Mouse (Mus musculus) telencephalon, adult 2 months (tissue): ENCODE measurements at regions not wholly inside any gene's neighbourhood (a gene's known extent, or its start where the extent isn't known, plus 50 kb on each side); places are given as distances from the start of the nearest gene placed in this dataset.

Experiments used
- DNase-seq: peaks from one replicate; pipeline ENCODE4 v3.0.0-alpha.2; 2011; ENCODE audit warnings: low read depth, low spot score

DNA sequence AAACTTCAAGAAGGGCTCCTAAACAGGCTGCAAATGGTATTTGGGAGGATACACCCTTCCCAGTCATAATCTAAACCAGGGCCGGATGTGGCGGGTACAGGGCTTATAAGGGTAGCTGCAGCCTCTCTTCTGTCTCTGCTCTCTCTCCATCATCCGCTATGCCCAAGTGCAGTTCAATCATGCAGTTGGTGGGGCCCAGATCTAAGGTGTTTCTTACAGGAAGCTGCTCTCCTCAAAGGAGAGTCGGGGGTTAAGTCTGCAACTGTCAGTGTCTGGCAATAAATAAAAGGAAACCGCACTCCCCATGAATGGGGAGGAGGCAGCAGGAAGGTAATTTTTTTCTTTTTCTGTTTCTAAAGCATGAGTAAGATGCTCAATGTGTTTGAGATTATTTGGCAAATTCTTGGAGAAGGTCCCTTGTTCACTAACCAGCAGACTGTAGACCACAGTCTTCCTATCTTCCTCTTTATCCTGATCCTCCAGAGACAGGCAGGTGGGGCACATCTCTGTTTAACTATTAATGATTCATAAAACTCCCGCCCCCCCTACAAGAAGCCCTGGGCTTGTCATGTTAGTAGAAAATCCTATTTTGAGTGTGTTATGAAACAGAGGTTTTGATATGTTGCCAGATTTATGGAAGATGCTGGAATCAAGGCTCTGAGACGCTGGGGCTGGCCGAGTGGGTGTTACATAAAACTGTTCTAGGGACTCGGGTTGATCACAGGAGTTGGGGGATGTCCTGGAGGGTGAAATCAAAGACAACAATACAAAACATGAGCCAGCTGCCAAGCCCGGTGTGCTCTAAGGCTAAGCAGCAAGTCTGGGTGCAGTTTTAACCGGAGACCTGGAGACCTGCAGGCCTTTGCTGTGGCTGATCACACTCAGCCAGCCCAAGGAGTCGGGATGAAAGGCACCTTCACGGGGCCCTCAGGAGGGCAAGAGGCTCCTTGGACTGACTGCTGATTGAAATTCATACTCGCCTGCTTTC lies 69.3 kb upstream of the Irf2bp2 start:
- no peak for DNase-seq

DNA sequence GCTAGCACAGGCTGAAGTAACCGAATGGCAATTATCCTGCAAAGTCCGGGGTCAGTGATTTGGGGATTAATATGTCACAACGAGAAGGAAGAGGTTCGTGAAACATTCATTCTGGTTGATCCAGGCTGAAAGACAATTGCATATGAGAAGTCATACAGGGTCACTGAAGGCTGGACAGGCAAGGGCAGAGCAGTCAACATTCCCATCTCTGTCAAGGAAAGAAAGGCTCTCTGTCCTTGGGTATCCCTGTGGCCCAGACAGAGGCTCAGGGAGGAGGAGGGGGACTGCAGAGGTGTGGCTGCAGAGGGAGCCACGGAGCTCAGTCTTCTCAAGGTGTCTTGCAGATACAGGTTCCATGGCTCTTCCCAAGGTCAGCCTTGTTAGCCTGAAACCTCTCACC lies 68.4 kb upstream of the Irf2bp2 start:
- no peak for DNase-seq

DNA sequence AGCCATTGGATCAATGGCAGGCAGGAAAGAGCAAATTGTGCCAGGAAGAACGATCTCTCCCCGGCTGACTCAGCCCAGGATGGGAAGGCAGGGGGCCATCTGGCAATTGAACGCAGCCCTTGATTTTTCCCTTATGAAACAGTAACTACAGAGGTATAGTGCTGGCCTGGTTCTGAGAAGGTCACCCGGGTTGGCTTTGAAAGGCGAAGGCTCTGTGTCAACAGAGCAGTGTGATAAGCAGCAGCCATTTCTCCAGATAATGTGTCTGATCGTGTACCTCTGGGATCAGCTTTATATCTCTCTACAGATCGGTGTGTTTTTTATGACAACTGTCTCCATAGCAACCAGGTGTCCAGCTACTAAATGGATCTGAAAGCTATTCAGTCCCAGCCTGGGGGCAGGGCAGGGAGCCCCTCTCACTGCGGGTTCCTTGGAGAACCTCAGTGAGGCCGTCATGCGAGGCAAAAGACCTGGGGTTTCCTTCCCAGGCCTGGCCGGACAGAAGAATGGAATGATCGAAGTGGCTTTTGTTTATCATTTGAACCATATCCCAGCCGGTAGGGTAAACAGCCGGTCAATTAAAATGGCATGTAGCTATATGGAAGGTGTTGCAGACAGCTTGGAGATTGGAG lies 67.8 kb upstream of the Irf2bp2 start:
- DNase-seq, result no peak

DNA sequence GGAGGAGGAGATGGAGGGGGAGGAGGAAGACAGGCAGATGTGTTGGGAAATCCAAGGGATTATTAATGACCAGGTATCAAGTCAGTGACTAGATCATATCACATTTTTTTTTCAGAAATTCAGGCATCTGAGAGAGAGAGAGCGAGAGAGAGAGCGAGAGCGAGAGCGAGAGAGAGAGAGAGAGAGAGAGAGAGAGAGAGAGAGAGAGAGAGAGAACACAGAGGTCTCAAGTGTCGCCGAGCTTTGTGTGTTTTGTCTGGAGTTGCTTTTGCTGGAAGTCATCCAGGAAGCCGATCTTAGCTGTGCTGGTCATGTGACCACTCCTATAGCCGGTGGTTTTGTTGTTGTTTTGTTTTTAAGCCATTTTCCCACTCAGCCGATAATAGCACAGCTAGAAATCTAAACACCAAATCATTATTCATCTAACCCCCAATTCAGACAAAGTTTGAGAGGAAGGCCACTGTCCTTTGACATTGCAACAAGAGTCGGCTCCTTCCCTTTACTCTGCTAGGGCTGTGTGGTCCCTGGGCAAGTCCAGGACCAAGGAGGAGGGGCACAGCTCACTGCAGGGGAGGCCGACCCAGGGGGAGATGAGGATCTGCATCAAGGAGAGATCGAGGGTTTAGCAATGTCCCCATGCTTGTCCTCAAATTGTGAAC lies 67.0 kb upstream of the Irf2bp2 start:
- no peak for DNase-seq

DNA sequence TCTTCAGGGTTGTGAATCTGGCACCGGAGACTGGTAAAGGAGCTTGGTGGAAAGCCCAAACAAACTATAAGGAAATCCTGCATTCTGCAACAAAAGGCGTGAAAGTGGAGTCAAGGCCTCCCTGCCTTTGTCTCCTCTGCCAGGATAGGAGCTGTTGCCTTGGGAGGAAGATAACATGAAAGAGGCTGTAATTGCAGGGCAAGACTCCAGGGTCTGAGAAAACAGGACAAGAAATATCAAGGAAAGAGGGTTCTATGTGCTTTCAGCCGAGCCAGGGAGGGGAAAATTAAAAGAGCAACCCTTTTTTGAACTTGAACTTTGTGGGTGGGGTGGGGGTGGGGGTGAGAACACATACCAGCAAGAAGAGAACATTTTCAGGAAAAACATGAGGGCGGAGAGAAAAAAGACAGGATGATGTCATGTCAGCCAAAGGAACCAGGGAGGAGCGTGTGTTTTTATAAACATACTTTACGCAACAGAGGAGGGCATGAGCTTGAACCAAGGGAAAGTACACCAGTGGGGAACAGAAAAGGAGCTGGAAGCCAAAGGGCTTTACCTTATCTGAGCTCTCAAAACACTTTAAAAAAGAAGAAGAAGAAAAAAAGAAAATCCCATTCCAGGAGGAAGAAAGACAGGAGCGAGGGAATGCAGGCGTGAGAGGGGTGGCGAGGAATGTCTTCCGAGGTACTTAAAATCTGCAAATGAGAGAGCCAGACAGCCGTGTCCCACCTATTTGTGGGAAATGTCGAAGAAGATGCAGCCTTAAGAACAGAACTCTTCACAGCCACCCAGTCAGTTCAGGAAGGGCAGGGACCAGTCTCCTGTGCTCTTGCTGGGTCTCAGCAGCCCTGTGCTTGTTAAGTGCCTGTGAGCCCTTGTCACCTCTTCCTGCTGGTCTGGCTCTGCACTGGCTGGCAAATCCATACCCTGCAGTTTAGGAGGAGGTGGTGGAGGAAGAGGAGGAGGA lies 66.2 kb upstream of the Irf2bp2 start:
- no peak for DNase-seq

DNA sequence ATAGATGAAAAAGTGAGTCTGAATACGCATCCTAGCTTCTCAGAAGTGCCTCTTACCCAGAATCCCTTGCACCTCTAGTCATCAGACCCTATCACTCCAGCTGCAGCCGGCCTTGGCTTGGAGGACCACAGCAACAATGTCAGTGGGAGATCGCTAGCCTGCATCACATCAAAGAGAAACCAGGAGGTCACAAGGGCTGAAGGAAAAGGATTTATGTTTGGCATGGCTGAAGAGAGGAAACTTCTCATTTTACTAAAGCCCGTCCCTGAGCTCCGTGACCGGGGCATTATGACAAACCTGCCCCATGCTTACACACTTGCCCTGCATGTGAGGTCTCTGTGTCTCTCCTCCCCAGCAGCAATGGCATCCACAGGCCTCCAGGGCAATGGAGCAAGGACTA lies 63.8 kb upstream of the Irf2bp2 start:
- no peak for DNase-seq

DNA sequence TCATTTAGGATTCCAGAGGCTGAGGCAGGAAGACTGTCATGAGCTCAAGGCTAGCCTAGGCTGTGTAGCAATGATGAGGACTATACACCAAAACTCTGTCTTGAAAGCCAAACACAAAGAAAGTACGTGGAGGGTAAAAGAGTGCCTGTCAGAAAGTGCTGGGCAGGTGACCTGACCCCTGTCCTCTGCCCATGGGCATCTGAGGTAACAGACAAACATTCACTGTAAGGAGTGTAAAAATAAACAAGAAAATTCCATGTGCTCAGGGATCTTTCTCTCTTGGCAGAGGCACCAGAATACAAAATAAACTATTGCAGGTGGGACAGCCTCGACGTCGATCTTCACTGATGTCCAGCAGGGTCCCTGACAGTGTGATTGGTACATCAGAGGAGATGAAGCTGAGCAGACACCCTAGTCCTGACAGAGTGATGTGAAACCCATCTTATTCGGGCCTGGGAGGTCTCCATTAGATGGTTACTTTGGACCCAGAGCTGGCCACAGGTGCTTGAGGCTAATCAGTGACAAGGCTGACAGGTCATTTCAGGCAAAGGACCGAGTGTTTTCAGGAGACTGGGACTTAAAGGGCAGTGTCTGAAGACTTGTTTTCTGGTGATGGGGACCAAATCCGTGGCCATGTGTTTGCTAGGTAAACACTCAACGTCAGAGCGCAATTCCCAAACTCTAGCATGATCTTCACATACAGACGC lies 62.9 kb upstream of the Irf2bp2 start:
- no peak for DNase-seq

DNA sequence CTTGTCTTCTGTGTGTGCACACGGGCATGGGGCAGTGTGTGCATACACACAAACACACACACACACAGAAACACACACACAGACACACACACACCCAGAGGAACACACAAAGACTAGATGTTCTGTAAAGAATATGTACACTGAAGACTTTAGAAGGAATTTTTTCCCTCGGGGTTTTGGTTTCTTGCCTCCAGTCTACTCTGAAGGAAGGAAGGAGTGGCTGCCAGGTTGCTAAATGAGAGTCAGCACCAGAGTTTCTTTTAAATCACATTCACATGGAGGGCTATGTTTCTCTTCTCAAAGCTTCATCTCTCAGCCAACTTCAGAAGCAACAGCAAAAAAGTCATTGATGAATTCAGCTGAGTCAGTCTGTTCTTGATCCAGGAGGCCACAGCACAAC lies 61.8 kb upstream of the Irf2bp2 start:
- DNase-seq, result no peak

DNA sequence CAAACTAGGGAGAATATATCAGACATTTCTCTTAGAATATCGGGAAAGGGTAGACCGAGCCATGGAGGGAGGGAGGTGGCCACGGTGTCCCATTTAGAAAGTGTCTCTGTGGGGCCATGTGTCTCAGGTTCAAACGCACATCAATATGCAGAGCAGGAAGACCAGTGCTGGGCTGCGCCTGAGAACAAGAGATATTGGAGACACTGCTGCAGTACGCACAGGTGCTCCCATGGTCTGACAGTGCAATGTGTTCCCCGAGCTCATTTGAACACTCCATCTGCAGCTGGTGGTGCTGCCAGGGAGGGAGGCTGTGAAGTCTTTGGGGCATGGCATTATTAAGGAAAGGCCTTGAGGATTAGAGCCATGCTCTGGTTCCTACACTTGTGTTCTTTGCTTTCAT lies 60.6 kb upstream of the Irf2bp2 start:
- no peak for DNase-seq

DNA sequence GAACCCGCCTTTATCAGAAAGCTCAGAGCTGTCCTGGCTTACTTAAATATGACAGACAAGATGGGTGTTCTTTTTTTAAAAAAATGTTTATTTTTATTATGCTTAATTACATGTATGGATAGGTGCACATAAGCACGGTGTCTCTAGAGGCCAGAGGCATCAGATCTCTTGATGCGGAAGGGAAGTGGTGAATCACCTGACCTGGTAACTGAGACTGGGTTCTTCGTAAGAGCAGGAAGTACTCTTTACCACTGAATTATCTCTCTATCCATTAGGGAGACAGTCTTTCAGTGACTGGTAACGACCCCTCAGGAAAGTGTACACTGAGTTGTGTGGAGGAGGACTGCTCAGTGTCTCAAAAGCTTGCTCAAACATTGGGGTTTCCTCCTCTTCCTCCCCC lies 58.4 kb upstream of the Irf2bp2 start:
- no peak for DNase-seq

DNA sequence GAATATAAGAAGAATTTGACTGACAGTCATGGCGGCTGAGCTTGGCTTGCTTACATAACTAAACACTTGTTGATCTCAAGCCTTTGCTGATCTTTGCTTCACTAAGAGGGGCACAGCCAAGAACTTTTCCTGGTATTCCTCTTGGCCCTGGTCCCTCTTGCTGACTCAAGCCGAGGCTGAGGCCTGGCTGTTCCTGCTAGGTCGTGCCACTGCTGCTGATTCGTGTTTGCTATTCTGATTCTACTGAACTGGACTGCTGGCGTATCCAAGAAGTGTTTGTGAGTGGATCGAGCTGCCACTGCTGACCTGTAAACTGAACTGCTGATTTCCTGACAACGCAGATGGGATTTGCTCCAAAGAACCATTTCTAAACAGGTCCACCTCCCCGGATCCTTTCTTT lies 57.2 kb upstream of the Irf2bp2 start:
- DNase-seq, result no peak

DNA sequence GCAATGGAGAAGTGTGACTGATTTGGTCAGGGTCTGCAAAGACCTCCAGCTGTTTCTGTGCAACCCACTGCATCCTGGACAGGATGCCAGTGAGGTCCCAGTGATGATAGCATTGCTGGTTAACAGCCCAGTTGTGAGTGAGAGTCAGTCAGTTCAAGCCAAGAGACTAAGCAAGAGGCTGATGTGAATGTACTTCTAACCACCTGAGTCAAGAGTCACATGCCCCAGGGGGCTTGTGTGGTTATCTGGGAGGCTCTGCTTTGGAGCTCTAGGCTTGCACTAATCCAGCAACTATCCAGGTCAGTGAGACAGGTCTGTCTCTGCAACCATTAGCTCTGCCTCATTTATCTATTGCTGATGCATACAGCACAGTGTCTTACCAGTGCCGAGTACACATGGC lies 55.5 kb upstream of the Irf2bp2 start:
- no peak for DNase-seq

DNA sequence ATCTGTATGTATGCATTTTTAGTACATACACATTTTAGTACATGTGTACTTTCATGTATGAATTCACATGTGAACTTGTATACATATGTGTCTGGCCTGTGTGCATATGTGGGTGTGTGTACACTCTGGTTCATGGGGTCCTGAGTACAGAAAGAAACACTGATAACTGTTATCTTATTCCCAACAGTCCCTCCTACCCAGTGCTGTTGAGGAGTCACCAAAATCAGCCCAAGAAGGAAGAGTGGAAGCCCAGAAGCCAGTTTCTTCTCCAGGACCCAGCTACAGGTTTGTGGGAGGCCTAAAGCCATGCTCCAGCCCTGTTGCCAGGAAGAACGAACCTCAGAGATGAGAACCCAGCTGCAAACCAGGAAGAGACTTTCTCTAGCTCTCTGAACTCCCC lies 53.6 kb upstream of the Irf2bp2 start:
- DNase-seq, result no peak

DNA sequence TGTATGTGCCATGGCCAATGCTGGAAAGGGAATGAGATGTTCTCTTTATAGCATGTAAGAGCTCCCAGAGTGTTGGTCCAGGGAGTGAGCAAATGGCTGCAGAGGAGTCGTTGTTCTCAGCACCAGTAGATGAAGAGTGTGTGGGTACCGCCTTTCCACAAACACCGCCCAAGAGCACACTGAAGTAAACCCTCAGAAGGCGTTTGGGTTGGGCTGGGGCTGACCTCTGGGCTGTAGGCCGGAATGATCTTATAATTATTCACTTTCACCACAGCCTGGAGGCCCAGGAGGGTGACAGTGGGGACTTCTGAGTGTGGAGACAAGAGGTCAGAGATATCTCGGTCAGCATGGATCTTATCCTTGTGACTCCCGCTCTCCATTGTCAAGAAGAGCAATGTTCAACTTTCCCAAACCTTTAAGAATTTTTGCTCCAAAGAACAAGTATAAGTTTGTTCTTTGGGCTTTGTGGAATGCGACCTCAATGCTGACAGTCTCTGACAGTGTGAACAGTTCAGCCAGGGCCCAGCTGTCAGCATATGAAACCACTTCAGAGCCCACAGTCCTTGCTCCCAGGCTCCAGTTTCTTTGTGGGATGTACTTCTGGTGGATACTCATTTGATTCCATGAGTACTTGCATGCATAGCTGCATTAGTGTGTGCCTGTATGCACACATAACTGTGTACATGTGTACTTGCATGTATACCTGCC lies 53.0 kb upstream of the Irf2bp2 start:
- DNase-seq, result no peak

DNA sequence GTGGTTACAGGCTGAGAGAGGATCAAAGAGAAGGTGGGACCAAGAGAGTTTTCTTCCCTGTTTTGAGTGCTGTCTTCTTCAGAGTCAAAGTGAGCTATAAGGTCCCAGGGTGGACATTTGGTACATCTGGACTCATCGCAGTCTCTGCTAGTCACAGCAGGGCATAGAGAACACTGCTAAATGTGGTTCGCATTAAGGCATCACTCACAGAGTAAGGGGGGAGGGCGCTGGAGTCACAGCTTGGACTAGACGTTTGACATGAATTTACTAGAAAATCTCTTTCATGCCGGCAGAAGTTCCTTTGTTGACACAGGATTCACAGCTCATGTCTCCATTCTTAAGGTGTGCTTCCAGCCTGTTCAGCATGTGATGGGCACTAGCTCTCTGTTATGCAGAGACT lies 50.4 kb upstream of the Irf2bp2 start:
- DNase-seq, result no peak
